Mouse (Mus musculus) spleen, embryonic (tissue): Measurements from ENCODE around the gene Aox3.

ENCODE experiments used
- CTCF ChIA-PET: fragments of 350-600 bp; sonication (Branson Sonifier 250); formaldehyde crosslinking; loops from one replicate; lab custom pipeline; 2022; lab: Charles Lee

Aox3 gene

DNA sequence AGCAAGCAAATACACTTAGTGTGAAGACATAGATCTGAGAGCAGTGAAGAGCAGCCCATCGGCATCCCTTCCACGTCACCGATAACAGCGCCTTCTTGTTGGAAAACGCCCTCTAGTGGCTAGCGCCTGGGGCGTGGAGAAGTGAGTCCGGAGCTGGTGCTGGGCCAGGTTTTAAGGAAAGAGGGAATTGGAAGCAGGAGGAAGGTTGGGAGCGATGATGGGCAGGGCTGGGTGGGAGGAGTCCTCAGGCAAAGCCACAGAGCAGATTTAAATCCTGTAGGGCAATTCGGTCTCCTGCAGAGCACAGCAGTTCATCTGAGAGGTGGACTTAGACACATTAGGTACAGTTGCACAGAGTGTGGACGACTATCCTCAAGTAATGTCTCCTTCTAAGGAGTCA, at the start of gene Aox3:
Aox3 (plus strand) TSS at position 251 of the 400 bp plus-strand sequence.
- CTCF ChIA-PET, result no interaction called here

DNA sequence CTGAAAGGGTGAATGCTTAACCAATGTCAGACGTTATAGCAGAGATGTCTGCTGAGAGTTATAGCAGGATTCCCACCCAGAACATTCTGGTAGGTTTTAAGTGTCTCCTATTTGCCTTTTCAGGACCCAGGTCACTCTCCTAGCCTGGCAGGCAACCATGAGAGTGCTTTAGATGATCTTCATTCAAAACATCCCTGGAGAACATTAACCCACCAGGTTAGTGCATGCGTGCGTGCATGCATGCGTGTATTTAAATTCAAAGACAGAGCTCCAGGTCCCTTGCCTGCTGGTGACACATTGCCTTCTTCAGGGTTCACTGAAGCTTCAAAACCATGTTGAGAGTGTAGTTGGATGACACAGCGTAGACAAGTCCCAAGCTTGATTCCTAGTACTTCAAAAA, 47.8 kb upstream of the Aox3 start:
- CTCF ChIA-PET, result no interaction called here

DNA sequence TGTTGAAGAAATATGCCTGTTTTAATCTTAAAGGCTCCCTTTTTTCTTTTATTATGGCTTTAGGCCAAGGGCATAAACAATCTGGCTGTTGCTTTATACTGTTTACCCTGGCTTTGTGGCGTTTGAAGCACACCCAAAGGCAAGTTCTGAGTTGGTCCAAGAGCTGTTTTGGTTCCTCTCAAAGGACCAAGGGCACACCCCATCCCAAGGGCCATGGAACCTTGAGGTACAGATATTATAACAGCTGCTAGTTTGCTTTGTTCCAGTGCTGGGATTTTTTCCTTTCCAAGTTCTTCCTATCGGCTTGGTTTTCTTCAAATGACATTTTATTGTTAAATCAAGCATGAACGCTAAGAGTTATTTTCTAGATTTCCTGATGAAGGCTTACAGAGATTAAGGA, 47.3 kb upstream of the Aox3 start:
- CTCF ChIA-PET, result no interaction called here

DNA sequence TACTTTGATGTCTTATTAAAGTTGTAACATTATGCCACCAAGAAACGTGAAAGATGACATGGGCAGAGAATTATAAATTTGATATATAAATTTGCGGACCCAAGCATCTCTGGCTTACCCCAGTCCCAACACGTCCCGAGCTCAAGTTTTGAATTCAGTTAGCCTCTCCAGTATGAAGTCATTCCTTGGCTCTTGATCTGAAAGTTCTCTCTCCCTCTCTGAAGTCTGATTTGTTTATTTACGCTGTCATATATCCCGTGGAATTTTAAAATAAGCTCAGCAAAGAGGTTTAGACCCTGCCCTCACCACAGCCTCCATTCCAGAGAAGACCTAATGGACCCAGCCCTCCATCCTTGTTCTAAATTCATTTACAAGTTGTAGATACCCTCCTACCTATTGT, 43.7 kb upstream of the Aox3 start:
- CTCF ChIA-PET, result no interaction called here

DNA sequence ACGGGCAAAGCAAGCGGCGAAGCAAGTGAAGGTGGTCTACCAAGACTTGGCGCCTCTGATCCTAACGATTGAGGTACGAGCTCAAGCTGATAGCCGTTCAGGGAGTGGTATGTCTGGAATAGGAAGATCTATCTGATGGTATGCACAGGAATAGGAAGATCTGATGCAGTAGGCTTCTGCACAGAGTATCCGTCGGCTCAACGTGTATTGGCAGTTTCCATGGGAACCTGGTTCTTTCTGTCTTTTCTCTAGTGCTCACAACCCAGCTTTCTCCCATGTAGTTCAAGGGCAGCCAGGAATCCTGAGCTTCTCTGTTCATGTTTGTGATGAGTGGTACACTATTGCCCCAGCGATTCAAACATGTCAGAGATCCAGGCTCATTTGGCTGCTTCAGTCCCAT, 42.8 kb upstream of the Aox3 start:
- CTCF ChIA-PET, result no interaction called here

DNA sequence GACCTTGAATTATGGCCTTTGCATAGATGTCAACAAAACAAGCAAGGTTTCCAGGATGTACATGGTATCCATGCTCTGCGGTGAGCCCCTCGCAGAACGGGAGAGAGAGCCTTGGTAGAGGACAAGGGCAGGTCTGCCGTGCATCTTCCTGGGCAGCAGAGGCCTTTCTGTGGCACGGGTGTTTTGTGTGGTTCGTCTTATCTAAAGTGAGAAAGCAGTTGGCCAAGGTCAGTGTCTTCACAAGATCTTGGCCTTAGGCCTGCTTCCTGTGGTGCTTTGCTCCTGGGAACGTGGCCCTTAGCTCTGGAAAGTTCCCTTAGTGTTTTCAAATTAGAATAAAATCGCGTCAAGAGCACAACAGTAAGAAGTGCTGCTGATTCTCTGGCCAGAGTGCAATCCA, 41.9 kb upstream of the Aox3 start:
- CTCF ChIA-PET, result no interaction called here

DNA sequence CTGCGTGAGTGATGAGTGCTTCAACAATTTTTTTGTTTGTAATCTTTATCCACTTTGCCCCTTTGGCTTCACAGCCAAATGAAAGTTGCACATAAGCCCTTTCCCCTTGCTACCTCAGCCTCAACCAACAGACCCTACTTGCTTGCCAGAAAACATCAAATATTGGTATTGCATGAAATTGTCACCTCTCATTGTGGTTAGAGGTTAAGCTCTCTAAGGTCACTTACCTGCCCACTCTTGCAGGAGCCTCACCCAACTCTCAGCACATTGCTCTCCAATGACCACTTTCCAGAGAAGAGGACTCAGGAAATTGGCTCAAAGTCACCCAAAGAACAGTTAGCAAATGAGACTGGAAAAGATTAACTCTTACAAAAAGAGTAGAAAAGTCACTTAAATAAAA, 41.4 kb upstream of the Aox3 start:
- CTCF ChIA-PET, result no interaction called here

DNA sequence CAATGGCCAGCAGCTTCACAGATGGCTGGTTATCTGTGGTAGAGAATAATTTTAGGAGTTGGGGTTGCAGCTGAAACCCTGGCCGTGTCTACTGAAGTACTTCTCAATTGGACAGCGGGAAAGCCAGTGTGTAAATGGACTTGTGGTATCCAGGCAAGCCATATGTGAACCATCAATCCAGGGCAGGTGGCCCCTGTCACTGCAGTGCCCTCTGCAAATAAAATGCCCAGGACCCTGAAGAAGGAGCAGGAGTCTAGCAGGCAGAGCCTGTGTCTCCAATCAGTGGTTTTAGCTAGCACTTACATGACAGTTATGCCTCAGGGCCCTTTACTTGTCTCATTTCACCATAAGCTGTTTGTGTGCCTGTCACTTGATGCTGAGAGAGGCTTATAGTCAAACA, 40.5 kb upstream of the Aox3 start:
- CTCF ChIA-PET, result no interaction called here

DNA sequence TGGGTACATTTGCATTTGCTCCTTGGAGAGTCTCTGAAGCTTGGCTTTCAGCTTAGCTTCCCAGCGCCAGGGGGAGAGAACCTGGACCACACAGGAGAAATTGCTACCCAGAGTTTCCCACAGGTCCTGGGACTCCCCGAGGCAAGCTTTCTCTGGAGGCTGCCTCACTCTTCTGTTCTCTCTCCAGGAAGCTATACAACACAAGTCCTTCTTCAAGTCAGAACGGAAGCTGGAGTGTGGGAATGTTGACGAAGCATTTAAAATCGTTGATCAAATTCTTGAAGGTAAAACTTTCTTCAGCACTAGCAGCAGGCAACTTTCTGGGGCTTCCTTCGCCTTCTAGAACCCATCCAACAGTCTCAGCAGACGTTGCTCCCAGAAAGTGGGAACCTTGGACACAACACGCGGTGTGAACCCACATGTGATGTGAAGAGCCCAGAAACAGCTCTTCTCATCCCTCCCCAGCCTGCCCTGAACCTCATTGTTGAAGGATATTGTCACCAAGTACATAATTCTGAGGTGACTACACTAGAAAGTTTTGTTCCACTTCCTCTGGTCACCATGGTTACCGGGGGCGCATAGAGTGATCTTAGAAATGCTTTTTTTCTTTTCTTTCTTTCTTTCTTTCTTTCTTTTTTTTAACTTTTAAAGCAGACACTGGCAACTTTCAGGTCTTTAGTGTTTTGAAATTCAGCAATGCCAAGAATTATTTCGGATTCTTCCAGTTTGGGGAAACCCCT, 39.8 kb upstream of the Aox3 start:
- CTCF ChIA-PET, result no interaction called here

DNA sequence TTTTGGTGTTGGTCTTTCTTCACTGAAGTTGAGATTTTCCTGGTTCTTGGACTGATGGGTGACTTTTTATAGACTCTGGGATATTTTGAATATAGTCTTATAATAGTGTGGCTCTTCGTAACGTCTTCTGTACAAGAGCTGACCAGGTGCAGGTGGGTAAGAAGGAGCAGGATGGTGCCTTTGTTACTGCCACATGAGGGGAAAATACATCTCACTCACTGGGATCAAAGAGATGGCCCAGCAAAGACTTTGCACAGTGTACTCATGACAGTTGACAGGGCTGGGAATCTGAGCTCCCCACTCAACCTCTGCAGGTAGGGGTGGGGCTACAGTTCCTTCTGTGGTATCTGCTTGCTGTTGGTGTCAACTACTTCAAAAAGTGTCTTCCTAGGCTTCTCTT, 38.7 kb upstream of the Aox3 start:
- CTCF ChIA-PET, result no interaction called here

DNA sequence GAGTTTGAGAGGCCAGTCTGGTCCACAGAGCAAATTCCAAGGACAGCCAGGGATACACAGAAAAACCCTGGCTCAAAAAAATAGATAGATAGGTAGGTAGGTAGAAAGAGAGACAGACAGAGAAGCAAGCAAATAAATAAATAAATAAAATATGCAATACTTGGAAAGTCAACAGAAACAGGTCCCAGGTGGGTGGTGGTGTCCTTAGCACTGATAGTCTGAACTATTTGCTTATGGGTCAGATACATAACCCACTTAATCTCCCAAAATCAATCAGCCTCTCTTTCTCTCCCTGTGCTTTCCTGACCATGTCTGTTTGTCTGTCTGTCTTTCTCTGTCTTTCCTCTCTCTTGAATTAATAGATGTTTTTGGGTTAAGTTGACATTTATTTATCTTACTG, 35.0 kb upstream of the Aox3 start:
- CTCF ChIA-PET, result no interaction called here

DNA sequence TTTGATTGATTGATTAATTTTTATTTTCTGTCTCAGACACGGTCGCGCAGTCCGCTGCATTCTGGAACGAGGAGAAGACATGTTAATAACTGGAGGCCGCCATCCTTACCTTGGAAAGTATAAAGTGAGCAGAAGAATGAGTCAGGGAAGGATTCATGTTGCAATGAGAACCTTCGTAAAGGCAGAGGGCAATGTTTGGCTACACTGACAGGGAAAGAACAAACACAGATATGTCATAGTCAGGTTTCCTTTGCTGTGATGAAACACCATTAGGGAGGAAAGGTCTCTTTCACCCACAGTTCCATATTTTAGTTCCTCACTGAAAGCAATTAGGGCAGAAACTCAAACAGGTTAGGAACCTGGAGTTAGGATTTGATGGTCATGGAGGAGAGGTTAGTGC, 34.5 kb upstream of the Aox3 start:
- CTCF ChIA-PET, result no interaction called here

DNA sequence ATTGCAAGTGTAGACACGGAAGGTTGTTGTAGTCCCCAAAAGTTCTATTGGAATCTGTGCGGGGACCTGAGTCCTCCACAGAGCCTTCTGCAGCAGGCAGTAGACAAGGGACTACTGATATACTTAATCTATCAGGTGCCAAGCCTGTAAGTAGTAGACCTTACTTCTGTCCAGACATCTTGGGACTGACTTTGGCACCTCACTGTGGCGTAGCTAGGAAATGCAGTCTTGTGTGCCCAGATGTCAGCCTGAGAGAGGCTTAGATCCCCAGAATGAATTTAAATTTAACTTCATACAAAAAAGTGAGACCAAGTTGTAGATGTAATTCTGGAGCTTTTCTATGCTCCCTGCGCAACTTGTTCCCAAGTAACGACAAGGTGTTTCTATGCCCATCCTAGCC, 33.2 kb upstream of the Aox3 start:
- CTCF ChIA-PET, result no interaction called here

DNA sequence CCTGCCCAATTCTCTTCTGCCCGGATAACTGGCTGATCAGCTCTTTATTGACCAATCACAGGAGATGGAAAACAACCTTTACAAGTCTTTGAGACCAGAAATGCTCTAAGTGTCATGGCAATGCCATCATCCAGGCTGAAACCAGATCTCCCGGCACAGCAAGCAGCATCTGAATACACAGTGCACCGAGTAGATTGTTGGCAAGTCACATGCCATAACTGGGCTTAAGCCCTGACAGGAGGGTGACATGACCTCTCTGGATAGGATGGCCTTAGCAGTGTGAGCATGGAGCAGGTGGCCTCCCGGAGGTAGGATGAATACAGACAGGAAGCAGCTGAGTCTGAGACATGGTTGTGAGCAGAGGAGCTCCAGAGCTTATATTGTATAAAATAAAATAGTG, 32.5 kb upstream of the Aox3 start:
- CTCF ChIA-PET, result no interaction called here

DNA sequence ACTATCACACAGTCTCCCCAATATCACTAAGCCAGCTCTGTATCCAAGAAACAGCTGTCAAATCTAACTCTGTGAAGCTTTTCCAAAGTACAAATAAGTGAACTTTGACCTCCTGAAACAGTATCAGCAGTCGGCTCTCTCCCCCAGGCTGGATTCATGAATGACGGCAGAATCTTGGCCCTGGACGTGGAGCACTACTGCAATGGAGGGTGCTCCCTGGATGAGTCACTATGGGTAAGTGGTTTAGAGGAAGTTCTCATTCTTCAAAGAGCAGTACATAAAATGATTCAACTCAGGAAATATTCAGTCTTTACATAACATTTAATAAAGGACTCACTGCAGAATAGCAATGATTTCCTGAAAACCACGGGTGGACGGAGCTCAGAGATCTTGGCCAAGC, 31.6 kb upstream of the Aox3 start:
- CTCF ChIA-PET, result no interaction called here

DNA sequence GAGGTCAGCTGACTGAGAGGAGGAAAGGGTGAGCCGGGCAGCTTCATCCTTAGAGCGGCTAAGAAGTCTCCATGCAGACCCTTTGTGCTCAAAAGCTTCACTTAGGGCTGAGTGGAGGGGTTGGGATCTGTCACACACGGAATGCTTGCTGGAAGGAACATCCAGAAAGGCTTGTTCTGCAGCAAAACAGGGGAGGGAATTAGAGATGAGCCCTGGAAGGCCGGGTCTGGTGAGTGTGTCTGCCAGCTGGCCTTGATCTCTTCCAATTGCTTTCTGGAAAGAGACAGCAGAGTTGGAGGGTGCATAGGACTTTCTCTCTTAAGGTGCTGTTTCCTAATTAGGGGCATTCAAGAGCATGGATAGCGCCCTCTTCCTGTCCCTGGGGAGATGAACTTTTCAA, 23.6 kb upstream of the Aox3 start:
- CTCF ChIA-PET, result no interaction called here

DNA sequence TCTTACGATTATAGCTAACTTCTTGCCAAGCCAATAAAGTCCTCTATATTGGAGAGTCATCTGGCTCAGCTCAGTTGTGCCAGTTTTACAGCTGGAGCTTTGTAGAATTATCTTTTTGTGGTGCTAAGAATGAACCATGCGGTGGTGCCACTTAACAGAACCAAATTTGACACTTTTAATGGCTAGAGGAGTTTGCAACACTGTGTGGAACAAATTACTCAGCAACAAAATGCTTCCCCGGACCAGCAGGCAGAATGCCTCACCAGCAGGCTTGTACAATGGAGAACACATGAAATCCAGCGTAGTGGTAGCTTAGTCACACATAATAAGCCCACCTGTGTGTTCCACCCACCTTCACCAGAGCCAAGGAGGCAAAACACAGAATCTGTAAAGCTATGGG, 22.7 kb upstream of the Aox3 start:
- CTCF ChIA-PET, result no interaction called here

DNA sequence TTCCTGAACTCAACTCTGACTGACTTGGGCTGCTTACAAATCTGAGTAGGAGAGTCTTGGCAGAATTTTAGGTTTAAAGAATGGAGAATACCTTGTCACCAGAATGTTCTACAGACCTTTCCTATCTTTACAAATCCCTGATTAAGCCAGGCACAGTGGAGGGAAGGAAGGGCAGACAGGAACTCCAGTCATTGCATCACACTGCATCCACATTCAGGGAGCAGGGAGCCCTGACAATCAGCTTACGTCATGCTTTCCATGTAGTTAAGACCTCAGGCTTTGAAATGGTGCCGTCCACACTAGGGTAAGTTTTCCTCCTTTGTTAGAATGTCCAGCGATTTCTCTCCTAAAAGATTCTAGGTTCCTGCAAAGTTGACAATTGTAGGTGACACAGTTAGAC, 21.7 kb upstream of the Aox3 start:
- CTCF ChIA-PET, result no interaction called here

DNA sequence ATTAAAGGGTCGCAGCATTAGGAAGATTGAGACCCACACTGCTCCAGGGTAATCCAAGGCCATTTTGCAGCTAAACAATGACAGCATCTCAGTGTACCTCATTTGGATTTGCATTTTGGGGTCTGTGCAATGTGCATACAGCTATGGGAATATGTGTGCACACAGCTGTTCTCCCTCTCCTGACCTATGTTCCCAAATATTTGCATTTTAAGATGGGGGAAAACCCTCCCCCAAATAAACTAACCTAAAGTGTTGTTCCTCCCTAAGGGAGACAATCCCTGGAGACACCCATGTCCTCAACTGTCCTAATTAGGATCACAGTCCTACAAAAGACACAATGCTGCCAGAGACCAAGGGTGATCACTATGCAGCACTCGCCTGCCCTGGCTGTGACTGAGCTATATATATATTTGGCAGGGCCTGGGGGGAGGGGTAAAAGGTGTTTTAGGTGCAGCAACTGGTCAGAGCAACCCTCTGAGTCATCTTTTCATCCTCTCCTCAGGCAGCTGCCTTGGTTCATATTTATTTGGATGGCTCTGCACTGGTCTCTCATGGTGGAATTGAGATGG, 20.9 kb upstream of the Aox3 start:
- CTCF ChIA-PET, result no interaction called here

DNA sequence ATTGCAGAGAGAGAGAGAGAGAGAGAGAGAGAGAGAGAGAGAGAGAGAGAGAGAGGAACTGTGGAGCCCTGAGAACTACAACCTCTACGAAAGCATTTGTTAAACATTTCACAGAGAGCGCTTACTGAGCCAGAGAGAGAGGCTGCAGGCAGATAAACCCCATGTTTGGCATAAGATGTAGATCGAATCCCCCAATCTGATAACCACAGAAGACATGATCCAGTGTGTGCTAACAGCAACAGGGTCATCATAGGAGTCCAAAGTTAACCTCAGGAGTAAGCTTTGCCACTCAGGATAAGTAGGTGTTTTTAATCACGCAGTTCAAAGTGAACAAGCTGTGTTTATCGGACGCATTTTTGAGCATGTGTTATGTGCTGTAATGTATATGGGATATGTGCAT, 15.6 kb upstream of the Aox3 start:
- CTCF ChIA-PET, result no interaction called here

DNA sequence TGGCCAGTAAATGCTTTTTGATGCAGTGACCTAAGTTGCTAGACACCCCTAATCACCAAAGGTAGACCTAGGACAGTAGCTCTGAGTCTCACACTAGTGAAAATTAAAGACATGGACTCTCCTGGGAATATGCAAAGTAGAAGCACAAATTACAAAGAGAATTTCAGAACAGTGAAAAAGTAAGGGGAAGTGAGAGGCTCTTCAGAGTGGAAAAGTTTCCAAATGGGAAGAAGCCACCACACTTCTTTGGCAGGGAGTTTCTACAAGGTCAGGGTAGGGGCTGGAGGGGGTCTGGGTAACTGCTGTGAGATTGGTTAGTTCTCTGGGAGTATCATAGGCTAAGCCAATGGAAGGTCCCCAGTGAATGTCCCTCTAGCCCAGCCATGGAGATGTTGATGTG, 13.8 kb upstream of the Aox3 start:
- CTCF ChIA-PET, result no interaction called here

DNA sequence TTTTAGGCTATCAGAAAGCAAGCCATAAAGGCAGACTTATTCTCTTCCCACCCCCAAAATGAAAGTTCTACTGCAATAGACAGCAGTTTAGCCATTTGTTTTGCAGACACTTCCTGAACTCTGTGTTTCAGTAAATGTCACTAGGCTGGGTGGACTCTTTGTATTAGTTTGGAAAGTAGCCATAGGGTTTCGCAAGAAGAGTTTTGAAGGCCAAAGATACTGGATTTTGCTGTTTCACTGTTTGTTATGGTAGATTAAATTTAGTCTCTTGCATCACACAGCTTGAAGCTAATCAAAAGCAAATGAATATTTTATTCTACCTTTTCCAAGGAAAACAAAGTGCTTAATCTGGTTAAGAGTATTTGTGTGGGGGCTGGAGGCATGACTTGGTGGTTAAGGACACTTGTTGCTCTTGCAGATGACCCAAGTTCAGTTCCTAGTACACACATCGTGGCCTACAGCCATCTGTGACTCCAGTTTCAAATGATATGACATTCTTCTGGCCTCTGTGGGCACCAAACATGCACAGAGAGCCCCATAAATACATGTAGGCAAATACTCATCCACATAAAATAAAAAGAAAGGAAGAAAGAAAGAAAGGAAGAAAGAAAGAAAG, 11.3 kb upstream of the Aox3 start:
- CTCF ChIA-PET, result no interaction called here

DNA sequence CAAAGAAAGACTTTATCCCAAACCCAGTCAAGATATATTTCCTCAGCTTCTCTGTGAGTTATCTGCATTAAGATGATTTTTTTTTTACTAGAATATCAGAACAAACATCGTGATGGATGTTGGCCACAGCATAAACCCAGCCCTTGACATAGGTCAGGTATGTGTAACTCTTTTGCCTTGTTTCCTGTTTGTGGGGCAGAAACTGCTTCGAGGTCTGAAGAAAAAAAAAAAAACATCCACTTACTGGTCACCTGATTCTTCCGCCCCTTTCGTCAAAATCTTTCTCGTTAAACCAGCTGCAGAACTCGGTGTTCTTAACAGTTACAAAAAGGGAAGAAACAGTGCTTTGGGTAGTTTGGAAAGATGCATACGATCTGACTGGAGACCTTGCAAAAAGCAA, 10.4 kb upstream of the Aox3 start:
- CTCF ChIA-PET, result no interaction called here

DNA sequence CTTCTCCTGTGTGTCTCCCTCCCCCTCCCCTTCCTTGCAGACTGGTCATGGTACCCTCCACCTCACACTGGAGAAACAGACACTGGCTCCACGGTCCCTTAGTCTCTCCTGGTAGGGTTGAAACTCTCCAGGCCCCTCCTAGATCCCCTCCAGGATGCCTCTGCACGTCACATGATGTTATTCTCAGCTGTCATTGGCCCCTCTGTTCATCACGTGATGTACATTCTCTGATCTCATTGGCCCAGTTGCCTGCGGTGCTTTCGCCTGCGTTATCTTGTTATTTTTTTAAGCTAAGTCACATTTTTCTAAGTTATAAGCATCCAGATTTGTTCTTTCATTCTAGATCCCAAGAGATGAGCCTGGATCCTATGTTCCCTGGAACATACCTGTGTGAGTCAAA, 7.2 kb upstream of the Aox3 start:
- CTCF ChIA-PET, result no interaction called here
